Mouse (Mus musculus) CD8-positive naive resting alpha-beta T cell, adult 2 months (primary cell): ENCODE measurements at regions not wholly inside any gene's neighbourhood (a gene's known extent, or its start where the extent isn't known, plus 50 kb on each side); places are given as distances from the start of the nearest gene placed in this dataset.

ENCODE experiments used
- DNase-seq, 2 experiments: peaks; one replicate each; pipeline ENCODE4 v3.0.0; 2022; ENCODE audit warnings: low read depth in 2 of 2, low spot score in 2 of 2

DNA sequence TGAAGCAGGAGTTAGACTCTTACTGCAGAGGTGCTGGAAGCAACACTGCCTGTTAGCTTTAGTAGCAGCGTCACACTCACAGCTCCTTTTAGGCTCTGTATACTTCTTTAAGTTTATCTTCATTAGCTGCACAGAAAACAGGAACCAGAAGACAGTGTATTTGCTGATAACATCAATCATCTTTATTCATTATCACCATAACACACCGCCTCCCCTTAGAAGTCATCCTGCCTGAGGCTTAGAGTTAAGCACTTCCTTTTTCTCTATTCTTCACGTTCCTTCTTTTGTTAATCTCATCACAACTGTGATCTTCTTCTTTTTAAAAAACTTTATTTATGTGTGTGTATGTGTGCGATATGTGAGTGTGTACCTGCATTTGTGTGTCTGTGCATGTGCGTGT, 276.9 kb downstream of the Mex3b start:
- DNase-seq: no peak

DNA sequence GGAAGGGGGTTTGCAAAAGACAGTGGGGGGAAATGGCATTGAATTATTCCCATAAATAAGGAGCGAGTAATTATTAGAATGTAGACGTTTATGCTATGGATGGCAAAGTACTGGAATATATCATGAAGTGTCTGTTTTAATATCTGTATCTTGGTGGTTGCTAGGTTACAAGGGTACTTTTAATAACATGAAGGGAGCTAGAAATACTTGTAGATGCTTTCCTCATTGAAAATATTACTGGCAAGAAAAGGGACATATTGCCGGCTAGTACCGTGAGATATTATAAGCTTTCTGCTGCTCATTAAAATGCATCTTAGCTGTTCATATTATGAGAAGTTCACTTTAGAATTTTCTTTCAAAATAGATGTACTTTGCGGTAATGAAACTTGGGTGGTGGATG, 278.4 kb downstream of the Mex3b start:
- DNase-seq: no peak

DNA sequence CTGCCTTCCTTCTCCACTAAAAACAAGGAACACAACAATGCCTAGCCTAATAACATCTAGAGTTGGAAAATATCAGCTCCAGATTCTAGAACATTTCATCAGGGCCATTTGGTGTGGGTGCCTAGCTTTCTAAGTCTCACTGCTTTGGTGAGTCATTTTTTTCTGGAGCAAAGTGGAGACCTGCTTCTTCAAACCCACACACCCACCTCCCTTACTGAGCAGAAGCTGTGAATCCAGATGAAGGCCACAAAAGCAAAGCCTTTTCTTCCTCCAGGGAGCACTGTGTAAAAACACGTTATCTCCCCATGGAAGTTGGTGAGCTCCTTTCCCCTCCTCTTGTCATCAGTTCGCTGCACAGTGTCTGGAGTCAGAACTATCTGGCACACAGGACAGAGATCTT, 294.1 kb downstream of the Mex3b start:
- no peak for DNase-seq

DNA sequence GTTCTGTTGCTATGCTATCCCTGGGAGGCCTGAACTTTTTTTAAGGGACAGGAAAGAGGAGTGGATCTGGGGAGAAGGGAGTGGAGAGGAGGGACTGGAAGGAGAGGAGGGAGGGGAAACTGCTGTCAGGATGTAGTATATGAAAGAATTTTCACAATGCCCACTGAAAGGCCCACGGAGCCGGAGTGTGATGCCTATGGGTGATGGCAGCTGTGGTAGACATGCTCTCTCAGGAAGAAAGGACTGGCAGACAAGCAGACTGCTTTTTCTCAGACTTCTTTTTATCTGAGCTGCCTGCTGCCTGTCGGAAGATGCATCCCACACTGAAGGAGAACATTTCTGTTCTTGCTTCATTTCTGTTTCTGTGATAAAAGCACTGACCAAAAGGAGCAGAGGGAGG, 295.7 kb downstream of the Mex3b start:
- no peak for DNase-seq

DNA sequence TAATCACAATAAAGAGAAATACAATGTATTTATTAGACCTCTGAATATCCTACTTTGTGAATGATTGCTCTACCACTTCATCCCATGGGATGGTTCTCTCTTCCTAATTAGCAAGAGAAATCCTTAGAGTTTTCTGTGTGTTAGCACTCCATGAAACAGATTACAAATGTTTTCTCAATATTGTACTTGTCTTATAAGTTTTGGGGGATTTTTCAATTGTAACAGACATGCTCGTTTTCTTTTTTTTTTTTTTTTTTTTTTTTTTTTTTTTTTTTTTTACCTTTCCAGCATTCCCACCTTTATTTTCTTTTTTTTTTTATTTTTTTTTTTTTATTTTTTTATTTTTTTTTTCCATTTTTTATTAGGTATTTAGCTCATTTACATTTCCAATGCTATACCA, 312.3 kb downstream of the Mex3b start:
- no peak for DNase-seq

GRCm38 (mm10) chr7:83186341-83186740, 319.2 kb downstream of the Mex3b start:
- DNase-seq: no peak

- no peak for DNase-seq
Observed at GRCm38 (mm10) chr7:83195896-83196537, 328.9 kb downstream of the Mex3b start.

- no peak for DNase-seq
Observed at GRCm38 (mm10) chr7:83197490-83197889, 330.4 kb downstream of the Mex3b start.

DNA sequence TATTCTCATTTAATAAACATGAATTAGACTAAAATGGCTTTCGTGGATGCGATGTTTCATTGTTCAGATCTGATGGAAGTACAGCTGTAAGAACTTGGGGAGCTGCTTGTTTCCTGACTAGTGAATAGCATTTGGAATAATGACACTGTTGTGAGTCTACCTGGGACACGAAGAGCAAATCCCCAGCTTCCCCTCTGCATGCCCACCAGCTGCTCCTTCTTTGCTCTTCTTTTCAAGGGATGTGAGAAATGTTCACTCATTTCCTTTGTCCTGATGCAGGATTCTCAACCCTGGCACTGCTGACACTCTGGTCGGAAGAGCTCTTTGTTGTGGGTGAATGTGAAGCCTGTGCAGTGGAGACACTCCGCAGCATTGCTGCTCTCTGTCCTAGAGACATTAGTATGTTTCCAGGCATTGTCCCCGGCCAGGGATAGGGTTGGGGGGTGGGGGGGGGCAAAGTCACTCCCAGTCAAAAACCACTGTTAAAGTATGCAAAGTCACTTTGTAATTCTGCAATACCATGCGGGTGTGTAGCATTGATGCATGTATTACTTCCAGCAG, 334.1 kb downstream of the Mex3b start:
- DNase-seq: no peak

DNA sequence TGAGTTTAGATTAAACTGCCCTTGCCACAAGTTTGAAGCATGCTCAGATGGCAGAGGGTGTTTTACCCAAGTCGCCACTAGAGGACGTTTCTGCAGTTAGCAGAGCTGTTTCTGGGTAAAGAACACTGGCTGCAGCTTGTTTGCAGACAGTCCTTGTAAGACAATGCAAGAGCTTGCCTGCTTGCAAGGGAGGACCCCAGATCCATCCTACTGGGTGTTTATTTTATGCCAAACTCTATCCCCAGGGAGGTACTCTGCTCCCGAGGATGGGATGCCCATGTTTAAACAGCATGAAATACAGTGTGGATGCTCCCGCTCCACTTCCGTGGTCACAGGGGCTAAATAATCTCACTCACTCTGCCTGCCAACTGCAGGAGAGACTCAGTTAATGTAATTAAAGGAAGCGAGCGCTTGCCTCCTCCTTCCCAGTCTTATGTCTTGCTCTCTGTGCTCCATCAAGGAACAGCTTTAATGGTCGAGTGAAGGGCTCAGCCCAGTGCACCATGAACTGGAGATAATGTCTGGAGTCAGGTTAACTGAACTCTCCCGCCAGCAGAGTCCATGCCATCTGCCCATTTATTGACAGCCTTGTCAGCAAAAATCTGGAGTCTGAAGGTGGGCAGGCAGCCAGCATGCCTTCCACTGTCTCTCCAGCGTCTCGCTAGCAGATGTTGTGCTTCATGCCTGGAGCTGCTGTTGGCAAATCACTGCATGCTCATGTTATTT, 334.8 kb downstream of the Mex3b start:
- no peak for DNase-seq

DNA sequence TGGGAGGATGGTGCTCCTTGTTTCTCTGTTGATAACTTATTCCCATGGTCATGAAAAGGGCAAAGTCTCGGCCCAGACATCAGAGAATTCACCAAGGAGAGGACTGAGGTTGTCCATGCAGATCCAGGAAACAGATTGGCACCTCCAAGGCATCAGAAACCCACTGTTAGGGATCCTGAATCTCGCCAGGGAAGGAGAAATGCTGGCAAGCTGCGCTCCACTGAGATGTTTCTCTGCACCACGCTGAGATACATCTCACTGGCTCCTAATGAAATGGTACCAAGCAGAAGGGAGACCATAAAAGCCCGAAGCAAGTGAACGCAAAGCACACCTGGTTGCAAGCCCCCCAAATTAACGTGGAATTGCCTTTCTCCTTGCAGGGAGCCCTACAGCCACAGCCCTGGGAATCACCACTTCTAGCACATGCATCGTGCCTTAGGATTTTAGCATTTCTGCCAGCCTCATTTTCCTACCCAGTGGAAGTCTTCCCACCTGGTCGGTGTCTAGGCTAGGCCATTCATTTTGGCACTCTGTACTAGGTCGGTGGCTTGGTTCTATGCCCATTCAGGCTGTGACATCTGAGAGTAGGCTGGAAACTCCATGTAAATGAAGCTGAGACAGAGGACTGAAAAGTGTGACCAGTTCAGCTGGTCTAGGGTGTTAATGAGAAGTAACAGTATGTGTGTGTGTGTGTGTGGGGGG, 336.3 kb downstream of the Mex3b start:
- no peak for DNase-seq

DNA sequence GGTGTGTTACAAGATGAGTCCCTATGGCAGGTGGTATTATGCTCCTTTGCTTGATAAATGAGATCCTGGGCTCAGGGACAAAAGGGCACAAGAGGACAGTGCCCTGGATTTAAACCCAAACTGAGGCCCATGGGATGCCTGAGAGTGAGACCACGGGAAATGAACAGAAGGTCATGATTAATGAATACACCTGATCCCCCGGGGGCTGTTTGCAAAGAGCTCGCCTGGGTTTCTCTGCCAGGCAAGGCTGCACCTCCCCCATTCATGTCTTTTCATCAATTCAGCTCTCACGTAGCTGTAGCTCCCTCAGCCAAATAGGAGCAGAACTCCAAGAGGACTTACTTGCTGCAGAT, 336.9 kb downstream of the Mex3b start:
- DNase-seq: no peak

- DNase-seq: no peak
Observed at GRCm38 (mm10) chr7:83204701-83205100, 337.6 kb downstream of the Mex3b start.

DNA sequence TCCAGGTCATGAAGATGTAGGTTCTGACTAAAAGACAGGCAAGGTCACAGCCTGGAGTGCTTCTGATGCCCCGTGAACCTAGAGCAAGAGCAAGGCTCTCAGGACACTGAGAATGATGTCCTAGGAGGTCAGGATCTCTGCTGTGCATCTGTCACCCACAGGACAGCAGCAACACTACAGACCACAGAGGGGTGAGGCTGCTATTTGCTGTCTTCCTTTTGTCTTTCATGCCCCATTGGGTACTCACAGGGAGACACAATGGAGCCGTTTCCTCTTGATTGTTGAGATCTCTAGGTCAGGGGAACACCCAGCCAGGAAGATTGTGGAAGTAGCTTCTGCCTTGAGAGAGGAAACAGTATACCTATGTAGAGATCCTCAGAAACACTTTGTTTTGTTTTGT, 339.9 kb downstream of the Mex3b start:
- DNase-seq: no peak

GRCm38 (mm10) chr7:83211611-83212010, 344.5 kb downstream of the Mex3b start:
- no peak for DNase-seq

DNA sequence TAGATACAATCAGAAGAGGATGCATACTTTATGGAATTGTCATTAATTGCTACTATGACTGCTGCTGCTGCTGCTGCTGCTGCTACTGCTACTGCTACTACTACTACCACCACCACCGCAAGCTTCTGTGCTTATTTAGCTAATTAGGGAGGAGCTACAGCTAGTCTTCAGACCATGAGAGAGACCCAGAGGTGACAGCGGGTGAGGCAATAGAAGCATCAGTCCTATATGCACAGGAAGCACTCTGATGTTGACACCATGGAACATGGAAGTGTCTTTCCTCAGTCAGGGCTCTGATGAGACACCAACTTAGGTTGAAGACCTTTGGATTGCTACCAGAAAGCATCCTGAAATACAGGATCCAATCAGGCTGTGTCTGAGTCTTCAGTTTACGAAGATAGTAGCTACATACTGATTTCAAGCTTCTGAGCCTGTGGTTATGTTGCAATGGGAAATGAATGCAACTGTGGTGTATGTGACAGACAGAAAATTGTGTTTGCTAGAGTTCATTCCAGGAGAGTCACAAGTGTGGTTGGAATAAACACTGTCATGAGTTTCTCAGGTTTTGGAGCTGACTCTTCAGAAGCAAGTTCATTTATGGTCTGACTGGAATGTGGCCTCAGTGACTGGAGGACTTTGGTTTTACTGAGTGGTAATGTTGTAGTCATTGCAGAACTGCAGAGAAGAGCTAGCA, 355.0 kb downstream of the Mex3b start:
- no peak for DNase-seq

DNA sequence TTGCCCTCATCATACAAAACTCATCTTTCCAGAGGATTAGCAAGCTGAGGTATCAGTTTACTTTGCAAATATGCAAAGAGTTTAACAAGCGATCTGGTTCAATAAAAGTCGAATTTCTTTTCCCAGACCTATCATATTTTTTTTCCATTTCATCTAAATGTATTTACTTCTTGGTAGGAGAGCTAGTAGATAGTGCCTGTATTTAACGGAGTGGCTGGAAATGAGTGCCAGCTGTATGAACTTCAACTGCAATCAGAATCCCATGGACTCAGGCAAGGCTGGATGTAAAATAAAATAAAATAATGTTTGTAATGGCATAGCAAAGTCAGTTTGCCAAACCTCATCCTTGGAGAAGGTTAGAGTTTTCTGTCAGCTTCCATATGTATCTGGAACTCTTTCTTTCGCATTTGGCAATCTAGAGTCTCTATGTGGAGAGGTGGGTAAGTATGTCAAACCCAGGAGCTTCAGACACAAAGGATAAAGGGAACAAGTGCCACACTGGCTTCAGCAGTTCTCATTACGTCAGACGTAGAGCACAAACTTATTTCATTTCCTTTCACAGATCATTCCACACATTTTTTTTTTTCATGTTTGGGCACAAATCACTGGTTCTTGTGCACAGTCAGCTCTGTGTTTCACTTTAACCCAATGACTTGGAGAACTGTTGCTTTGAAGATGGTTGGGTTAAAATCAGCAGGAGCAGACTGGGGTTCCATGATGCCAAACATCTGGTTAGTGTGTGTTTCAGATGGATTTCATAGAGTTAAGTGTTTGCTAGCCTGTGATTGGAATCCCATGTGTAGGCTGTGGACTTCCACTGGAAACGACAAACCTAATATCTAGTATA, 357.2 kb upstream of the Tmc3 start:
- DNase-seq: no peak

DNA sequence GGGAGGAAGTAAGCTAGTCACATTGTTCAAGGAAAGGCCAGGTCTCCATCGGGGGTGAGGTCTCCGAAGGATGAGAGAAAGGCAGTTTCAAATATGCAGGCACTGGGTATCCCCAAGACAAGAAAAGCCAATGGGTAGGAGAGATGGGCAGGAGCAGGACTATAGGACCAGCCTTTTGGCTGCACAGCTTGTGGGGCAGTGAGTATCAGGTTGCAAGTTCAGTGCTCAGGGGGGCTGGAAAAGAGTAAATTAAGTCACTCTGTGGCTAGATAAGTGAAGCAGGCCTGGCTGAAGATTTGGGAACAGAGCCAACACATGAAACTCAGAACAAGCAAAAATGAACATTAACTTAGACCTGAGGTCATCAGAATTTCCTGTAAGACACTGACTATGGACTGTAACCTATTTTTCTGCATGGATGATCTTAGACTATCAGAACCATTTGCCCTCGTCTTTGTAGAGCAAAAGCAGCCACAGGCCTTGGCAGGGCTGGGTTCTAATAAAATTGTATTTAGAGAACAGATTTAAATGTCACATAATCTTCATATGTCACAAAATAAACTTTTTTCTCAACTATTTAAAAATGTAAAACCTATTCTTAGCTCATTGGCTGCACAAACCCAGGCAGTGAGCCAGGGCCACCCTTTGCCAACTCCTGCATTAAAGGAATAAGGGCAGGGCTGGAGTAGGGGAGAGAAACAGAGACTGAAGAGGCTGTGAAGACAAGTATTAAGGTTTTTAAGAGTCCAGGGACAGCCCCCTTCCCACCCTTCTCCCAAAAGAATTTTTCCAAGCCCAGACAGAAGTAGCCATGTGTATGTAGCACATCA, 354.0 kb upstream of the Tmc3 start:
- DNase-seq: no peak

DNA sequence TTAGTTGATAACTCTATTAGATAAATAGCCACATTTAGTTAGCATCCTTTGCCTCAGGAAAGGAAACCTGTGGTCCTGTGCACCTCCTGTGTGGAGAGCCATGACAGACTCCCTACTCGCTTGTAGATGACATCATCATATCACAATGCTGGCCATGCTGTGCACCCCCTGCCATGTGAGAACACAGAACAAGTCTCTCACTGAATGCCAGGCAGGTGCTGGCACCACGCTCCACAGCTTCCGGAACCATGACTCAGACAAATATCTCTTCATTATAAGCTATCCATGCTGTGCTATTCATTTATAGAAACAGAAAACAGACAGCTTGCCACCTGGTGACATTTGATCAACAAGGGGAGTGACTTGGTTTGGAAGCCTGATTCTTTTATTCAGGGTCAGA, 349.1 kb upstream of the Tmc3 start:
- DNase-seq: no peak

DNA sequence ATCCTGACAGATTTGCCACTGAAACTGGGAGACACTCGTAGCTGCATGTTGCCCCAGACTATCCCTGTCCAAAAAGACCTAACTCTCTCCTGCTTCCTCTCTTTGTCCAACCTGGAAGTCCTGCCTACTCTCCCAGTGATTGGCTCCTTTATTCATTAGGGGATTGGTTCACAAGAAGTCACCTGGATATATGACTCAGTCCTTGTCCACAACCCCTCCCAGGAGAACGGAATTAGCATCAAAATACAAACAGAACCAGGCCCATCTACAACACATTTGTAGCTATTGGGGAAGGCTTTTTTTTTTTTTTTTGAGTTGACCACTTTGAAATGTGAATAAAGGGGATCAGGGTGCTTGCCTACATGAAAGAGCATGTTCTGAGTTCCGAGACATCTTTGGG, 347.4 kb upstream of the Tmc3 start:
- no peak for DNase-seq
